Mouse (Mus musculus): ENCODE data around the gene Dek. TPM values are rescaled to one million over a fixed set of nuclear protein-coding genes. Genes with fewer than 3 reads are reported as not detected.

Gene Dek
- total and polyA plus RNA-seq, 2 experiments = 14.1 to 27.7 TPM

GRCm38 (mm10) chr13:47149993-47150392 lies 44.0 kb upstream of the Dek start:
- TF ChIP-seq CTCF (IDR thresholded peaks at IDR 0.05; ENCODE audit: low read depth, low read length) (no peak), POLR2A (IDR thresholded peaks at IDR 0.05; ENCODE audit: extremely low read depth, insufficient read depth, low read length) (no peak)
- H3K27ac ChIP-seq (replicated peaks; ENCODE audit: insufficient read depth, low read depth, low read length) = peak overlapping the region; percentile 56
- no peaks in the 10 kb centered on the region for H3K27me3 ChIP-seq (ENCODE audit: control insufficient read depth, insufficient read depth, low read length)
- peaks cover 10% of the 10 kb centered on the region for H3K4me1 ChIP-seq (ENCODE audit: control insufficient read depth, insufficient read depth, low read length)
- no peaks in the 10 kb centered on the region for H3K36me3 ChIP-seq (ENCODE audit: control insufficient read depth, insufficient read depth, low read length)
- H3K4me3 ChIP-seq (ENCODE audit: insufficient read depth, low read depth, low read length) = no peak overlapping the region
- H3K9ac ChIP-seq (ENCODE audit: low read depth, low read length) = no peak overlapping the region
- H3K79me2 ChIP-seq (ENCODE audit: control insufficient read depth, insufficient read depth, low read length) = peaks cover 6% of the 10 kb centered on the region; the same call in 1 of the 2 replicates
- DNase-seq (ENCODE audit: extremely low read depth, low read depth, low spot score) = peak; percentile 79
- WGBS = 22% methylated on average over 10 of the region's 10 CpGs

GRCm38 (mm10) chr13:47148573-47148972 lies 42.6 kb upstream of the Dek start:
- Histone ChIP-seq H3K36me3 (ENCODE audit: control insufficient read depth, insufficient read depth, low read length) (no peaks in the 10 kb centered on the region), H3K27me3 (ENCODE audit: control insufficient read depth, insufficient read depth, low read length) (no peaks in the 10 kb centered on the region), H3K9ac (ENCODE audit: low read depth, low read length) (no peak overlapping the region), H3K4me1 (ENCODE audit: control insufficient read depth, insufficient read depth, low read length) (peaks cover 4% of the 10 kb centered on the region; the same call in 1 of the 2 replicates), H3K79me2 (ENCODE audit: control insufficient read depth, insufficient read depth, low read length) (peaks cover 4% of the 10 kb centered on the region; the same call in 1 of the 2 replicates), H3K27ac (replicated peaks; ENCODE audit: insufficient read depth, low read depth, low read length) (no peak overlapping the region), H3K4me3 (ENCODE audit: insufficient read depth, low read depth, low read length) (no peak overlapping the region)
- no peak for DNase-seq (ENCODE audit: extremely low read depth, low read depth, low spot score)
- TF ChIP-seq CTCF (IDR thresholded peaks at IDR 0.05; ENCODE audit: low read depth, low read length) (no peak), POLR2A (IDR thresholded peaks at IDR 0.05; ENCODE audit: extremely low read depth, insufficient read depth, low read length) (no peak)
- 69% methylated on average over 11 of the region's 11 CpGs for WGBS

GRCm38 (mm10) chr13:47146388-47146787 lies 40.4 kb upstream of the Dek start:
- Histone ChIP-seq H3K4me3 (ENCODE audit: insufficient read depth, low read depth, low read length) (no peak overlapping the region), H3K79me2 (ENCODE audit: control insufficient read depth, insufficient read depth, low read length) (no peaks in the 10 kb centered on the region; the same call in 1 of the 2 replicates), H3K27ac (replicated peaks; ENCODE audit: insufficient read depth, low read depth, low read length) (no peak overlapping the region), H3K4me1 (ENCODE audit: control insufficient read depth, insufficient read depth, low read length) (peaks cover 4% of the 10 kb centered on the region; the same call in 1 of the 2 replicates), H3K27me3 (ENCODE audit: control insufficient read depth, insufficient read depth, low read length) (no peaks in the 10 kb centered on the region), H3K36me3 (ENCODE audit: control insufficient read depth, insufficient read depth, low read length) (no peaks in the 10 kb centered on the region), H3K9ac (ENCODE audit: low read depth, low read length) (no peak overlapping the region)
- 91% methylated on average over 7 of the region's 7 CpGs for WGBS
- TF ChIP-seq CTCF (IDR thresholded peaks at IDR 0.05; ENCODE audit: low read depth, low read length) (no peak), POLR2A (IDR thresholded peaks at IDR 0.05; ENCODE audit: extremely low read depth, insufficient read depth, low read length) (no peak)
- DNase-seq (ENCODE audit: extremely low read depth, low read depth, low spot score) = no peak

GRCm38 (mm10) chr13:47145939-47146338 lies 39.9 kb upstream of the Dek start:
- Histone ChIP-seq H3K79me2 (ENCODE audit: control insufficient read depth, insufficient read depth, low read length) (no peaks in the 10 kb centered on the region; the same call in 1 of the 2 replicates), H3K27ac (replicated peaks; ENCODE audit: insufficient read depth, low read depth, low read length) (no peak overlapping the region), H3K36me3 (ENCODE audit: control insufficient read depth, insufficient read depth, low read length) (no peaks in the 10 kb centered on the region), H3K4me1 (ENCODE audit: control insufficient read depth, insufficient read depth, low read length) (peaks cover 2% of the 10 kb centered on the region; the same call in 1 of the 2 replicates), H3K27me3 (ENCODE audit: control insufficient read depth, insufficient read depth, low read length) (no peaks in the 10 kb centered on the region), H3K9ac (ENCODE audit: low read depth, low read length) (no peak overlapping the region), H3K4me3 (ENCODE audit: insufficient read depth, low read depth, low read length) (no peak overlapping the region)
- no peak for DNase-seq (ENCODE audit: extremely low read depth, low read depth, low spot score)
- WGBS = 80% methylated on average over 9 of the region's 9 CpGs
- no peak for TF ChIP-seq POLR2A (IDR thresholded peaks at IDR 0.05; ENCODE audit: extremely low read depth, insufficient read depth, low read length)
- no peak for TF ChIP-seq CTCF (IDR thresholded peaks at IDR 0.05; ENCODE audit: low read depth, low read length)

- TF ChIP-seq POLR2A (IDR thresholded peaks at IDR 0.05; ENCODE audit: extremely low read depth, insufficient read depth, low read length) = no peak
- no peak for TF ChIP-seq CTCF (IDR thresholded peaks at IDR 0.05; ENCODE audit: low read depth, low read length)
- no peak for DNase-seq (ENCODE audit: extremely low read depth, low read depth, low spot score)
- Histone ChIP-seq H3K4me3 (ENCODE audit: insufficient read depth, low read depth, low read length) (no peak overlapping the region), H3K27ac (replicated peaks; ENCODE audit: insufficient read depth, low read depth, low read length) (no peak overlapping the region), H3K4me1 (ENCODE audit: control insufficient read depth, insufficient read depth, low read length) (no peaks in the 10 kb centered on the region), H3K9ac (ENCODE audit: low read depth, low read length) (no peak overlapping the region), H3K36me3 (ENCODE audit: control insufficient read depth, insufficient read depth, low read length) (no peaks in the 10 kb centered on the region), H3K79me2 (ENCODE audit: control insufficient read depth, insufficient read depth, low read length) (no peaks in the 10 kb centered on the region; the same call in 1 of the 2 replicates), H3K27me3 (ENCODE audit: control insufficient read depth, insufficient read depth, low read length) (no peaks in the 10 kb centered on the region)
- 53% methylated on average over 6 of the region's 6 CpGs for WGBS
Observed at GRCm38 (mm10) chr13:47142764-47143163, 36.8 kb upstream of the Dek start.

- Histone ChIP-seq H3K79me2 (ENCODE audit: control insufficient read depth, insufficient read depth, low read length) (no peaks in the 10 kb centered on the region; the same call in 1 of the 2 replicates), H3K36me3 (ENCODE audit: control insufficient read depth, insufficient read depth, low read length) (no peaks in the 10 kb centered on the region), H3K4me3 (ENCODE audit: insufficient read depth, low read depth, low read length) (no peak overlapping the region), H3K27ac (replicated peaks; ENCODE audit: insufficient read depth, low read depth, low read length) (no peak overlapping the region), H3K27me3 (ENCODE audit: control insufficient read depth, insufficient read depth, low read length) (no peaks in the 10 kb centered on the region), H3K4me1 (ENCODE audit: control insufficient read depth, insufficient read depth, low read length) (no peaks in the 10 kb centered on the region), H3K9ac (ENCODE audit: low read depth, low read length) (no peak overlapping the region)
- TF ChIP-seq CTCF (IDR thresholded peaks at IDR 0.05; ENCODE audit: low read depth, low read length) = no peak
- no peak for TF ChIP-seq POLR2A (IDR thresholded peaks at IDR 0.05; ENCODE audit: extremely low read depth, insufficient read depth, low read length)
- WGBS = 93% methylated on average over 7 of the region's 7 CpGs
- no peak for DNase-seq (ENCODE audit: extremely low read depth, low read depth, low spot score)
Observed at GRCm38 (mm10) chr13:47135741-47136140, 29.7 kb upstream of the Dek start.

Measured in liver, adult 2 months (tissue).